18 mouse cellular contexts compared by ENCODE assay signal in genomic region chr6:39380276-39380675, GRCm38 (mm10). TPM values are rescaled to one million over a fixed set of nuclear protein-coding genes. Genes with fewer than 3 reads are reported as not detected.
"Had no signal": no experiment of that assay in that cellular context is flagged by ENCODE, and none has a peak within 500 bp of the region (broad histone marks: within the 10 kb centered on the region; RNA-seq: fewer than 3 reads in every experiment).

No protein-coding gene starts in this region.

- H3K27me3 ChIP-seq: lung, embryonic 15.5 days; stomach, embryonic 15.5 days had no signal

- H3K27ac ChIP-seq: kidney, postnatal 0 days; limb, embryonic 10.5 days; limb, embryonic 13.5 days; liver, embryonic 12.5 days; liver, embryonic 15.5 days; neural tube, embryonic 12.5 days; neural tube, embryonic 15.5 days had no signal

- H3K36me3 ChIP-seq: limb, embryonic 10.5 days; limb, embryonic 13.5 days; liver, embryonic 12.5 days; liver, embryonic 15.5 days; lung, embryonic 15.5 days; neural tube, embryonic 12.5 days; neural tube, embryonic 15.5 days; stomach, embryonic 15.5 days had no signal

- DNase-seq: kidney, adult 2 months; kidney, postnatal 25 days; liver; midbrain, embryonic 14.5 days; right cerebral cortex, adult 18-20 months; right cerebral cortex, postnatal 25 days had no signal

RNA-seq across cellular contexts. Expression of gene Rab19, which starts 0.7 kb away (rescaled TPM):
- total RNA-seq: layer of hippocampus, adult 8-10 months; layer of hippocampus, postnatal 10 days; left cerebral cortex, postnatal 14 days had no signal
